Mouse (Mus musculus) adrenal gland, postnatal 4 days (tissue): ENCODE results near the gene Rps26. TPM values are rescaled to one million over a fixed set of nuclear protein-coding genes. Genes with fewer than 3 reads are reported as not detected.
"Not testable (repeated sequence)": the region's sequence is repeated elsewhere in the genome, so short reads cannot be mapped to it uniquely, and the experiment has no call there.

ENCODE experiments used
- DNase-seq, 2 experiments: peaks; one replicate each; pipeline ENCODE4 v3.0.0; 2021 to 2022; ENCODE audit warnings: low spot score in 2 of 2, mixed read lengths in 2 of 2
- total RNA-seq, 2 experiments: library from RNA; stranded (reverse); gene quantifications; 2 replicates each; pipeline ENCODE4 v1.2.3; 2021

Rps26 gene
- total RNA-seq, 2 experiments from 2014 or later: 935 to 938 TPM

DNA sequence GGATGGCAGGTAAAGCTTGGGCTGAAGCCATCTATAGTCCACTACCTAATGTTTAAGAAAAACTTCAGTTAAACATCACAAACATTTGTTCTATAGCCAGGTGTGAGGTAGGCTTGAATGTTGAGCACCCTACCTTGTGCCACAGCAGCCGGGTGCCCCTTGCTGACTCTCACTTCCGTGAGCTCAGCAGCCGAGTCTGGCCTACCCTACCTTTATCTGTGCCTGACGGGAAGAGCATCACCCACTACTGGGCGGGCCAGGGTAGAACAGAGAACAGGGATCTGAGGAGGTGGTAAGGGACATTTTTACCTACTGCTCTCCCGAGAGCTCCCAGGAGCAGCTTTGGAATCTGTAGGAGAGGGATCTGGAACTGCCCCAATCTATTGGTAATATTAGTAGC is 16.2 kb upstream of the Rps26 start:
- DNase-seq: no peak

DNA sequence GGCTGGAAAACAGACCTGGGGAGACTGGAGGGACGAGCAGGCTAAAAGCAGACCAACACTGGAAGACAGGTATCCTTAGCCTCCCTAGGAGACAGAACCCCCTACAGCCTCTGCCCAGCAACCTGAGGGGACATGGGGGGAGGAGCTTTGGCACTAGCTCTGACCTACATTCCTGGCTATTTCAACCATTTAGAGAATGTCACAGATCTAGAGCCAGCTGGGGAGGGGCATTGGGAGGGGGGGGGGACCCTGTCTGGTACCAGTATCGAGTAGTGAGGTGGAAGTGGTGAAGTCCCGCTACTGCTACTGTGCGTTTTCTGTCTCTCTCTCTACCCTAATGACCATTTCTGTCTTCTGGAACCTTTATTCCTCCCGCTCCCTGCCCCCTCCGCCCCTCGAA is 15.3 kb upstream of the Rps26 start:
- DNase-seq: no peak

DNA sequence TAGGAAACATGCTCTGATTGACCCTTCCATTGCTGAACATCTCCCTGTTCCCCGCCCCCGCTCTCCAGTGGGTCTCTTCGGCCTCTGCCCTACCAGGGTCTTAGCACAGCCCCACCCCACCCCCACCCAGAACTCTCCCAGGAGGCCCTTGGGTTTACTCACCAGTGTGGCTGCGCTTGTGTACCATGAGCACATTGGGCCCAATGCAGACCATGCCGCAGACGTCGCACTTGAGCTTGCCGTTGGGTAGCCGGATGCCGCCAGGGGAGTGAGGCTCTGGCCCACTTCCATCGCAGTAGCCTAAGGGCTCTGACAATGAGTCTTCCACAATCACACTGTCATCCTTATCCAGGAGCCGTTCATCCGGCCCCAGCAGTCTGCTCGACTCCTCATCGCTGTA is 14.3 kb upstream of the Rps26 start:
- DNase-seq: no peak

DNA sequence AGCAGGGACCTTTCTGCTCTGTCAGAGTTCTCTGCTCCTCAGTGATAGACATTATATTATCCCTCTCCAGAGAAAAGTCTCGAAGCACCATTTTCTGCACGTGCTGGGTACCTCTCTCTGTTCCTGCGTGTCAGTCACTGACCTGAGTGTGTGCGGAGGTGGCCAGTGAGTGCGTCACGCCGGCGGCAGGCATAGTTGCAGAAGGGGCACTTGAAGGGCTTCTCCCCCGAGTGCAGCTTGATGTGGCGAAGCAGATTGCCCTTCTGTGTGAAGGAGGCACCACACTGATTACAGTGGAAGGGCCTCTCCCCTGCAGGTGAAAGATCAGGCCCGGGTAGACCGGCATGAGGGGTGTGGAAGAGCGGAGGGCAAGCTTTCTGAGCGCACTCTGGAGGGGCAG is 13.5 kb upstream of the Rps26 start:
- no peak for DNase-seq

DNA sequence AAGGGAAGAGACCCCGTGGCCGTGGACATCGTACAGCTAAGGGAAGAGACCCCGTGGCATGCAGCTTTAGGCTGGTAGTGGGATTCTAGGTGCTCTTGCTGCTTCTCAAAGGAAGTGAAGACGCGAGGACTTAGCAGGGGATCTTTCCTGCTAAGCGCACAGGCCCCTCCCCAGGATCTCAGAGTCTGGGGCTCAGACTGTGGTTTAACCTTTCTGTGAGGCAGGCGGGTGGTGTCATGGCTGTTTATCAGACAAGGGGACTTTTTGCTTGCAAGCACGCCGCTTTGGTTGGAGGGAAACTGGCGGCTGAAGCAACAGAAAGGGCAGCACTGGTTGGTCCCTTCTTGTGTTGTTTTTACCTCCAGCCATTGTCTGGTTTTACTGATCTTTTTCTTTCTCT is 10.5 kb upstream of the Rps26 start:
- no peak for DNase-seq

DNA sequence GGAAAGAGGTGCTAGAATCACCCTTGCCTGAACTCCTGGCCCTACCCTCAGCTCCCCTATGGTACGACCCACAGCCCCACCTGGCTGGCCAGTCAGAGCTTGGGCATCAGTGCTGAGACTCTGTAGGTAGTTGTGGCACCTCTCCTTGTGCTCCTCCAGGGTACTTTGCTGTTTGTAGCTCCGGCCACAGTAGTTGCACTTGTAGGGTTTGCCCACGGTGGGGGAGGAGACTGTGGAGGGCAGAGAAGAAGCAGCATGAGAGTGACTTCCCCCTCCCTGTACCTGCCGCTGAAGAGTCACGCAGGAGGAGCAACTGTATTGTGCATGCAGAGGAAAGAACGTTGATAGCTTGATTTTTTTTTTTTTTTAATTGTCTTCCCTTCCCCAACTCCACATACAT is 10.0 kb upstream of the Rps26 start:
- no peak for DNase-seq

DNA sequence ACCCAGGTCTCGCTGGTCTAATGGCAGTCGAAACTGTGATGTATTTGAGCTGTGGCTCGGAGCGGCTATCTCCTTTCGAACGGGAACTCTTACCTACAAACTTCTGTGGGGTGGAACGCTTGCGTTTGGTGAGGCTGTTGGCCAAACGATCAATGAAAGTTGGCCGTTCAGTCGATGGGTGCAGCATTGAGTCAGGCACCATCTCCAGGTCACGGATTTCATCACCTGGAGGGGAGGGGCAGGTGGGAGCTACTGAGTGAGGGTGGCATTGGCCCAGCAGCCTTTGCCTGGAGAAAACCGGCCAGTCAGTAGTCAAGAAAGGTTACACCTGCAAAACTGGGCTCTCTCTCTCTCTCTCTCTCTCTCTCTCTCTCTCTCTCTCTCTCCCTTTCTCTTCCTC is 9.2 kb upstream of the Rps26 start:
- no peak for DNase-seq

DNA sequence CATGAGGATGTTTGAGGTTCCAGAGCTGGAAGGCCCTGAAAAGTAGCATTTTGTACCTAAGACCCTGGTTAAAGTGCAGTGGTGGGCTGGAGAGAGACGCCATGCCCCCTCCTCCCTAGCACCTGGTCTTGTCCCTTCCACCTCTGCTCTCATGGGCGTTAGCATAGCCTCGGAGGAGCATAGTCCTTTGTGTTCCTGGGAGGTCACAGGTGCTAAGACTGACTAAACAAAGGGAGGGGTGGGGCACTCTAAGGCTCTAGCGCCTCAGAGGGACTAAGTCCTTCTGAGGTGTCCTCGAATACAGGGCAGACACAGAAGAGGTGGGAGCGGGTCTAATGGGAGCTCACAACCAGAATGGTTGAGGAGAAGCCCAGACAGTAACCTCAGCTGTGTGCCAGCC is 5.0 kb upstream of the Rps26 start:
- DNase-seq: no peak

DNA sequence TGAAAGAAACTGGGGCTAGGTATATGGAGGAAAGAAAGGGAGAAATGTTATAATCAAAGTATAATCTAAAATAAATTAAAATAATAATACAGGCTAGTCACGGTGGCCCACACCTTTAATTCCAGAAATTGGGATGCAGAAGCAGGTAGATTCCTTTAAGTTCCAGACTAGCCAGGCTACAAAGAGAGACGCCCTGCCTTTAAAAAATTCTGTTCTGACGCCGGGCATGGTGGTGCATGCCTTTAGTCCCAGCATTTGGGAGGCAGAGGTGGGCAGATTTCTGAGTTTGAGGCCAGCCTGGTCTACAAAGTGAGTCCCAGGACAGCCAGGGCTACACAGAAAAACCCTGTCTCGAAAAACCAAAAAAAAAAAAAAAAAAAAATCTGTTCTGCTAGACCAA is 3.8 kb upstream of the Rps26 start:
- DNase-seq: not testable (repeated sequence)

DNA sequence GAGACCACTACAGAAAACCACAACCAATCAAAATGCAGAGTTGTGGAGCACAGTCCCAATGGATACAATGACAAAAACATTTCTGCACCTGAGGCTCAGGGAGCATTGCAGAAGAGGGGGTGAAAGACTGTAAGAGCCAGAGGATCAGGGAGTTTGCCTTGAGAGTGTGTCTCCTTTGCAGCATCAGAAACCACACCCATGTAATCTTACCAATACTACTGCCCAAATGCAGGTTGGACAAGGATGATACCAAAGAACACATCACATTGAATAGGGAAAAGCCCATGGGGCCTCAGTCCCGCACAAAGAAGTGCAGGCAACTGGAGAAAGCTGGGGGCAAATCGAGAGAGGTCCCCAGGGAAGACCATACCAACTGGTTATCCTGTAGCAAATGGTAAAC is 3.2 kb upstream of the Rps26 start:
- DNase-seq: no peak

DNA sequence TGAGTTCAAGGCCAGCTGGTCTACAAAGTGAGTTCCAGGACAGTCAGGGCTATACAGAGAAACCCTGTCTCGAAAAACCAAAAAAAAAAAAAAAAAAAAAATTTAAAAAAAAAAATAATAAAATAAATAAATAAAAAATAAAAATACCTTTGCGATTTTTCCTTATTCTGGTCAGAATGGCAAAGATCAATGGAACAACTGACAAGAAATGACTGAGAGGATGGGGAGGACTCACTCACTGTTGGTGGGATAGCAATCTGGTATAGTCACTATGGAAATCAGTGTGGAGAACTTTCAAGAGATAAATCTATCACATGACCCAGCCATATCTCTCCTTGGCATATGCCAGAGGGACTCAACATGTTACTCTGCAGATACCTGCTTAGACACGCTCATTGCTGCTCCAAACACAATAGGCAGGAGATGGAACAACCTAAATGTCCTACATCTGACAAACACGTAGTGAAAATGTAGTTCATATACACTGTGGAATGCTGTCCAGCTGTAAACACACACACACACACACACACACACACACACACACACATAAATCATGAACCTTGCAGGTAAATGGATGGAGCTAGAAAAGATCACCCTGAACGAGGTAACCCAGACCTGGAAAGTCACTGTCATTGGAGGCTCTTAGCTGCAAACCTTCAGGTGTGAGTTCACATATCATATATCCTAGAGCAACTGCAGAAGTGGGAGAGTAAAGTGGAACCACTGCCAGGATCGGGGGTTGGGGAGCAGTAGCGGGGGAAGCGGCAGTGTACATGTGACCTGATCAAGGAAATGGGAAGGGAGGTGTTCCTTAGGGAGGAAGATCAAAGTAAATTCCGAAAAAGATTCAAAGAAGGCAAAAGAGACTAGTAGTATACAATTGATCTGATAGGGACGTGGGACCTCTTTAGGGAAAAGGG is 1.1 kb upstream of the Rps26 start:
- DNase-seq: no peak

DNA sequence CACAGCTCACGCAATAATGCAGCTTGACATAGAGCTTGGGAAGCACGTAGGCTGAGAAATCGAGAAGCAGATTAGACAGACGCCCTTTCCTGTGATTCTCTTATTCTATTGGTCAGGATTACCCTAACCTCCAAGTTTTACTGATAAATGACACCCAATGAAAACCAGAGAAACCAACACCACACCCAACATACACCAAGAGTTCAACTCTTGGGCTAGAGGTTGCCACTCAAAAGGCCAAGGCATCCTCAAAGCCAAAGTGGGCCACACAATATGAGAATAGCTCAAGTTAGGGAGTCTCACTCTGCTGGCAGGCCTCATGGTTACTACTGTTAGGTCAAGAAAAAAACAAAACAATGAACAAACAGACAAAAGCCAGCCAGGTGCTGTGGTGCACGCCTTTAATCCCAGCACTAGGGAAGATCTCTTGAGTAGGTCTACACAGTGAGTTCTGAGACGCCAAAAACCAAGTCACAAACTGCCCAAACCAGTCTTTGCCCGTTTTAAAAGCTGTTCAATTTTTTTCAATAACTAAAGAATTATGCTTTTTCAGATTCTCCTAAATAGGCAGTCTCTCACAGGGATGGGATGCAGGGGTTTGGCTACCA is 1.2 kb downstream of the Rps26 start:
- DNase-seq: no peak

DNA sequence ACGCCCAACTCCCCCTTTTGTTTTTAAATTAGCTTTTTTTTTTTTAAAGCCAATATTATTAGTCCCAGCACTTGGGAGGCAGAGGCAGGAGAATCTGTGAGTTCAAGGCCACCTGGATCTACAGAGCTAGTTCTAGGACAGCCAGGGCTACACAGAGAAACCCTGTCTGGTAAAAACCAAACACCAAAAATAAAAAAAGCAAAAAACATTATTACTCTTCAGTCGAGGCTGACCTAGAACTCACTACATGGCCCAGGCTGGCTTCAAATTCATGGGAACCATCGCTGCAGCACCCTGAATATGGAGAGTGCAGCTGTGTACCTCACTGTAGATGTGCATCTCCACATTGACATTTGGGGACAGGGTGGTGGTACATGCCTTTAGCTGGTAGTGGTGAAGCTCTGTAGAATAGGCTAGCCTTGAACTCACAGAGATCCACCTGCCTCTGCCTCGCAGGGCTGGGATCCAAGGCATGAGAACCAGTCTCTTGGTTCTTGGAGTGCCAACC is 3.4 kb downstream of the Rps26 start:
- not testable (repeated sequence) for DNase-seq

DNA sequence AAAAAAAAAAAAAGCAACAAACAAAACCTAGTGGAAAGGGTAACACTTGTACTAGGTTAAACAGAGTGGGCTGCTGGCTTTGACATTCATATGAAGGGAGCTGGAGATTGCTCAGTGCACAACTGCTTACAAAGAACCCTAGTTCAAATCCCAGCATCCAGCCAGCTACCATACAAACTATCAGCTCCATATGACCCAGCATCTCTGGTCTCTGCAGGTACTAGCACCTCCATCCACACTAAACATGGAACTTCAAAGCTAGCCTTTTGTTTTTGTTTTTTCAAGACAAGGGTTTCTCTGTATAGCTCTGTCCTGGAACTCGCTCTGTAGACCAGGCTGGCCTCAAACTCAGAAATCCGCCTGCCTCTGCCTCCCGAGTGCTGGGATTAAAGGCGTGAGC is 3.8 kb downstream of the Rps26 start:
- no peak for DNase-seq

DNA sequence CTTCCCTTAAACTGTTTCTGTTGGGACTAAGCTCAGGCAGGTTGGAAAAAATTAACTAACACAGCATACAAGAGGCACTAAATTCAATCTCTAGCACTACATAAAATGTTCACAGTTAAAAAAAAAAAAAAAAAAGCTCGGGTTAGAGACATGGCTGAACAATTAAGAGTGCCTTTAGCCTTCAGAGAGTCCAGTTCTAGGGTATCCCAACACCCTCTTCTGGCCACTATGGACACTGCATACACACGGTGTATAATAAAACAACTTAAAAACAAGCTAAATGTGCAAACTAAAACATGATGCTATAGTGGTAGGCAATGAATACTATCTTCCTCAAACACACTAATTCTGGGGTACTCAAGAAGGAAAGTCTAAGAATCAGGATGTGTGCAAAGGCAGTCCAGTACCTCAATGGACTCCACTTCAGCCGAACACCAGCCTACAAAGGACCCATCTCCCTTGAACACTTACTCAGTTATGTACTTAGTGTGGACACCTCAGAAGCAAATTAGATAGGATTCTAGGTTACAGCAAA is 4.5 kb downstream of the Rps26 start:
- DNase-seq: no peak

DNA sequence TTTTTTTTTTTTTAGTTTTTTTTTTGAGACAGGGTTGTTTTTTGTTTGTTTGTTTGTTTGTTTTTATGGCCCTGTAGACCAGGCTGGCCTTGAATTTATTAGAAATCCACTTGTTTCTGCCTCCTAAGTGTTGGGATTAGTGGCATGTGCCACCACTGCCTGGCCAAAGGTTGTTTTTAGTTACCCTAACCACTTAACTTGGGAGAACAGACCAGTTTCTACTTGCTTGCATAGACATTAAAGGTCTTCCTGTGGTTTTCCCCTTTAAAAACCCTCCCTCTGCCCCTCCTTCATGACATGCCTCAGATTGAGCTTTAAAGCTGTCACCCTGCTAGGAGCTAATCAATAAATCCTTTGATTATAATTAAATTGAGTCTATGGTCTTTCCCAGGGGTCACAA is 6.3 kb downstream of the Rps26 start:
- DNase-seq: no peak

DNA sequence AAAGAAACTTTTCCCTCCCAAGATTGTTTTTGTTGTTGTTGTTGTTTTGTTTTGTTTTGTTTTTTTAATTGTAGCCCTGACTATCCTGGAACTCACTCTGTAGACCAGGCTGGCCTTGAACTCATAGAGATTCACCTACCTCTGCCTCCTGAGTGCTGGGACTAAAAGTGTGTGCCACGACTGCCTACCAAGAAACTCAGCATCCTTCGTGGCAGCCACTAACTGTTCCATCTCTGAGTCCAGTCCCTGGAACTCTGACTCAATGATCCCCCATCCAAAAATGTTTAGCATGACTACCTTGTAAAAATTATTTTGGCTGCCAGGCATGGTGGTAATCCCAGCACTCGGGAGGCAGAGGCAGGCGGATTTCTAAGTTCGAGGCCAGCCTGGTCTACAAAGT is 7.4 kb downstream of the Rps26 start:
- not testable (repeated sequence) for DNase-seq

DNA sequence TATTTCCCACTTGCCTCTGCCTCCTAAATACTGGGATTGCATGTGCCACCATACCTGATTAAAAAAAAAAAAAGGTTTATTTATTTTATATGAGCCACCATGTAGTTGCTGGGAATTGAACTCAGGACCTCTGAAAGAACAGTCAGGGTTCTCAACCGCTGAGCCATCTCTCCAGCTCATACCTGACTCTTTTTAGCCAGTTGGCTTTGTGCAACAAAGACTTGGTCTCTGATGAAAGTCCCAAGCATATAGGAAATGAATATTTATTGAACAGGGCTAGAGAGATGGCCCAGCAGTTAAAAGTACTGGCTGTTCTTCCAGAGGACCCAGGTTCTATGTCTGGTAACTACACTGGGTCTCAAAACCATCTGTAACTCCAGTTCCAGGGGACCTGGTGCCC is 8.0 kb downstream of the Rps26 start:
- no peak for DNase-seq

DNA sequence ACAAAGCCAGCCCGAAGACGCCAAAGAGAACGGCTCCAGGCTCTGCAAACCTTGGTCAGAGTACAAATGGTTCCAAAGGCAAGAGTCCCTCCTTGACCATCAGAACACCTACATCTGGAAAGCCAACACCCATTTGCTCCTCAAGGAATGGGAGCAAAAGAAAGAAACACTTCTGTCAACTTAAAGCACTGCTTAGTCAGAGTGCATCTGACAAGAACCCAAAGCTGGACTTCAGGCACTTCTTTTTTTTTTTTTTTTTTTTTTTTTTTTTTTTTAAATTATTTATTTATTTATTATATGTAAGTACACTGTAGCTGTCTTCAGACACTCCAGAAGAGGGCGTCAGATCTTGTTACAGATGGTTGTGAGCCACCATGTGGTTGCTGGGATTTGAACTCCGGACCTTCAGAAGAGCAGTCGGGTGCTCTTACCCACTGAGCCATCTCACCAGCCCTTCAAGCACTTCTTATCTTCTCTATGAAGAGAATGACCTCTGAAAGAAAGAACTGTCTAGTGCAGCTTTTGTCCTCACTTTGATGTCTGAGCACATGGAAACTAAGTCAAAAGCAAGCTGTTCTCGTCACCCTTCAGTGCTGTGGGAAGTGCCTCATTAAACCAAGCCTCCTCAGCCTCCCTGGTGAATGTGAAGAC is 10.6 kb downstream of the Rps26 start:
- DNase-seq: not testable (repeated sequence)

DNA sequence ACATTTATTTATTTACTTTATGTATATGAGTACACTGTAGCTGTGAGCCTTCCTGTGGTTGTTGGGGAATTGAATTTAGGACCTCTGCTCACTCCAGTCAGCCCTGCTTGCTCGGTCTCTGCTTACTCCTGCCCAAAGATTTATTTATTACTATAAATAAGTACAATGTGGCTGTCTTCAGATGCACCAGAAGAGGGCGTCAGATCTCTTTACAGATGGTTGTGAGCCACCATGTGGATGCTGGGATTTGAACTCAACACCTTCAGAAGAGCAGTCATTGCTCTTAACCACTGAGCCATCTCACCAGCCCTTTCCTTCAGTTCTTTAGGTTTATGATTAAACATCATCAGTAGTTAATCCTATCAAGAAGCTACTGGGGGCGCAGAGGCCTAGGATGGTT is 11.6 kb downstream of the Rps26 start:
- no peak for DNase-seq

DNA sequence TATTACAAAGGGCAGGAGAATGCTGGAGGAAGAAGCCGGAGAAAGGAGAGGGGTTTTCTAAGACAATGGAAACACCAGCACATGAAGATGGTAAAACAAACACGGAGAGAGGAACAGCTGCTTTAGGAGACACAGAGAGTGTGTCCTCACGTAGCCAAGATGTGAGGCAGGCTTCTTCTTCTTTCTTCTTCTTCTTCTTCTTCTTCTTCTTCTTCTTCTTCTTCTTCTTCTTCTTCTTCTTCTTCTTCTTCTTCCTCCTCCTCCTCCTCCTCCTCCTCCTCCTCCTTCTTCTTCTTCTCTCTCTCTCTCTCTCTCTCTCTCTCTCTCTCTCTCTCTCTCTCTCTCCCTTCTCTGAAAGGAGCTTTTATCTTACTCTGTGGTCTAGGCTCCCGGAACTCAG is 12.7 kb downstream of the Rps26 start:
- not testable (repeated sequence) for DNase-seq

DNA sequence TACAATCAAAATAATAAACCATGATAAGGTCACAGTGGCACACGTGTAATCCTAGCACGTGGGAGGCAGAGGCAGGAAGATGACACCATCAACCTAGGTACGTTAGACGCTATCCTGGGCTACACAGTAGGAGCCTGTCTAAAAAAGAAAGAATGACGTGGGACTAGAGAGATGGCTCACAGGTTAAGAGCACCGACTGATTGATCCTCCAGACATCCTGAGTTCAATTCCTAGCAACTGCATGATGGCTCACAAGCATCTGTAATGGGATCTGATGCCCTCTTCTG is 13.4 kb downstream of the Rps26 start:
- DNase-seq: no peak
